10 mouse cellular contexts compared by ENCODE assay signal in the genomic region with DNA sequence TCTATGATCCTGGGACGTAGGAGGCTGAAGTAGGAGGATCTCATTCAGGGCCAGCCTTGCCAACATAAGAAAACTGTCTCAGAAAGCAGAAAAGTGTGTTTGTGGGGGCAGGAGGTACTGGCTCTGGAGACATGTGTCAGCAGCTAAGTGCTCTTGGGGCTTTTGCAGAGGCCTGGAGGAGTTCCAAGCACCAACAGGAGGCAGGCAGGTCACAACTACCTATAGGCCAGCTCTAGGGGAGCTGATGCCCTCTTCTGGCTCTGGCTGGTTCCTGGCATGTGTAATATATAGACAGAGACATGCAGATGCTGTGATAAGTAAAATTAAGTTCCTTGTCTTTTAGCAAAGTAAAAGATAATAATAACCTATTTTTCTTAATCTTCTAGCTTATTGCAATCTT.
DNase-seq lines count a peak whose midpoint lies in the region; ATAC-seq and TF ChIP-seq lines count a peak whose summit lies in the region.
"Had no signal": no experiment of that assay in that cellular context is flagged by ENCODE, and none has a peak within 500 bp of the region (broad histone marks: within the 10 kb centered on the region; RNA-seq: fewer than 3 reads in every experiment).

No protein-coding gene starts in this region.

- H3K9ac ChIP-seq in ES-Bruce4 (ENCODE audit: low read depth, poor library complexity, severe bottlenecking), result no peak overlapping the region
- no peak overlapping the region for H3K9ac ChIP-seq in forebrain, postnatal 0 days
- H3K9ac ChIP-seq: heart, embryonic 15.5 days; stomach, embryonic 15.5 days had no signal

- peaks cover 3% of the 10 kb centered on the region for H3K4me1 ChIP-seq in ES-Bruce4 (ENCODE audit: control insufficient read depth, insufficient read depth, low read length)
- H3K4me1 ChIP-seq in forebrain, postnatal 0 days (ENCODE audit: insufficient read depth), result peaks cover 16% of the 10 kb centered on the region
- H3K4me1 ChIP-seq: stomach, embryonic 15.5 days had no signal

- H3K27me3 ChIP-seq in ES-Bruce4 (ENCODE audit: control insufficient read depth, insufficient read depth, low read length, poor library complexity, severe bottlenecking), result no peaks in the 10 kb centered on the region
- no peaks in the 10 kb centered on the region for H3K27me3 ChIP-seq in forebrain, postnatal 0 days (ENCODE audit: insufficient read depth, low read length)
- H3K27me3 ChIP-seq: heart, embryonic 15.5 days; stomach, embryonic 15.5 days had no signal

- no peak overlapping the region for H3K27ac ChIP-seq in ES-Bruce4 (ENCODE audit: insufficient read depth, low read length)
- no peak overlapping the region for H3K27ac ChIP-seq in forebrain, postnatal 0 days (ENCODE audit: low read depth, low read length)
- H3K27ac ChIP-seq: heart, embryonic 15.5 days; stomach, embryonic 15.5 days had no signal

- H3K36me3 ChIP-seq in ES-Bruce4 (ENCODE audit: control insufficient read depth, insufficient read depth, low read length, poor library complexity, severe bottlenecking), result peaks cover 4% of the 10 kb centered on the region; the same call in 1 of the 2 replicates
- H3K36me3 ChIP-seq in forebrain, postnatal 0 days (ENCODE audit: insufficient read depth), result no peaks in the 10 kb centered on the region

- TF ChIP-seq CTCF in ES-Bruce4 (IDR thresholded peaks at IDR 0.05; ENCODE audit: low read depth, low read length), result peak; percentile 41
- no peak for TF ChIP-seq CTCF in forebrain, postnatal 0 days (IDR thresholded peaks at IDR 0.05; ENCODE audit: low read depth)

- peak; percentile 37 to 66 for DNase-seq in kidney, postnatal 25 days
- no peak for DNase-seq in kidney, adult 11 months
- peak; percentile 71 for DNase-seq in cerebellum, adult 11-12 months
- no peak for DNase-seq in forebrain, postnatal 0 days
- no peak for DNase-seq in testis, postnatal 14 days (ENCODE audit: low spot score)
- DNase-seq in c-Kit-positive CD71-positive TER-119-positive erythroid progenitor cells, embryonic 14.5 days (ENCODE audit: low spot score), result no peak

- H3K9me3 ChIP-seq in ES-Bruce4 (replicated peaks; ENCODE audit: control insufficient read depth, insufficient read depth, low read length, poor library complexity, severe bottlenecking), result 0 out of 2 replicates have a peak, but pooled peaks cover 2% of the 10 kb centered on the region
- no peaks in the 10 kb centered on the region for H3K9me3 ChIP-seq in forebrain, postnatal 0 days (ENCODE audit: low read length)
- H3K9me3 ChIP-seq: heart, embryonic 15.5 days; stomach, embryonic 15.5 days had no signal

- H3K4me2 ChIP-seq in forebrain, postnatal 0 days (ENCODE audit: low read depth), result no peak overlapping the region
- H3K4me2 ChIP-seq: heart, embryonic 15.5 days; stomach, embryonic 15.5 days had no signal

- WGBS in forebrain, postnatal 0 days, result 78% methylated on average over 1 of the region's 1 CpGs

- peak; percentile 49 for ATAC-seq in megakaryocyte progenitor cell, adult 5-6 weeks (replicated peaks; ENCODE audit: poor library complexity)
- no peak for ATAC-seq in forebrain, postnatal 0 days

- no peak overlapping the region for H3K4me3 ChIP-seq in ES-Bruce4 (ENCODE audit: low read depth, low read length)
- no peak overlapping the region for H3K4me3 ChIP-seq in forebrain, postnatal 0 days (ENCODE audit: low read depth, low read length)
- H3K4me3 ChIP-seq: heart, embryonic 15.5 days; stomach, embryonic 15.5 days had no signal

- TF ChIP-seq POLR2A in ES-Bruce4 (IDR thresholded peaks at IDR 0.05; ENCODE audit: insufficient read depth, low read length), result no peak

- no peak for TF ChIP-seq EP300 in ES-Bruce4 (IDR thresholded peaks at IDR 0.05; ENCODE audit: insufficient read depth, low read depth, low read length)

Comparison
In these comparisons a context has a peak if more than half of its experiments do, and no peak if none do; other contexts are left out.
1. DNase-seq: peak in kidney, postnatal 25 days (2 of 2) and cerebellum, adult 11-12 months (single experiment); none in kidney, adult 11 months (single experiment), forebrain, postnatal 0 days (single experiment), testis, postnatal 14 days (single experiment) and c-Kit-positive CD71-positive TER-119-positive erythroid progenitor cells, embryonic 14.5 days (single experiment).